Mouse (Mus musculus): ENCODE measurements around the gene She. TPM values are rescaled to one million over a fixed set of nuclear protein-coding genes. Genes with fewer than 3 reads are reported as not detected.

She gene
- total RNA-seq, 2 experiments from 2014 or later = 3.7 to 4.6 TPM

GRCm38 (mm10) chr3:89878456-89878855 is 47.3 kb downstream of the She start:
- DNase-seq = no peak
- intact Hi-C loops (cut with DNase I) = no loop called here

- intact Hi-C loops (cut with DNase I) = no loop called here
- no peak for DNase-seq
Observed at GRCm38 (mm10) chr3:89879326-89879725, 48.2 kb downstream of the She start.

GRCm38 (mm10) chr3:89880036-89880851 is 49.1 kb downstream of the She start:
- no peak for DNase-seq
- intact Hi-C loops (cut with DNase I) = no loop called here

GRCm38 (mm10) chr3:89882556-89883181 is 51.5 kb downstream of the She start:
- intact Hi-C loops (cut with DNase I) = no loop called here
- no peak for DNase-seq

GRCm38 (mm10) chr3:89883582-89884041 is 52.4 kb downstream of the She start:
- intact Hi-C loops (cut with DNase I) = no loop called here
- no peak for DNase-seq

GRCm38 (mm10) chr3:89885766-89886165 is 54.6 kb downstream of the She start:
- intact Hi-C loops (cut with DNase I) = no loop called here
- no peak for DNase-seq

GRCm38 (mm10) chr3:89887582-89888230 is 56.5 kb downstream of the She start:
- intact Hi-C loops (cut with DNase I) = no loop called here
- no peak for DNase-seq

GRCm38 (mm10) chr3:89889841-89890430 is 58.8 kb downstream of the She start:
- DNase-seq = peak in 1 of 2 experiments; percentile 31
- intact Hi-C loops (cut with DNase I) = no loop called here

GRCm38 (mm10) chr3:89891696-89892095 is 60.5 kb downstream of the She start:
- intact Hi-C loops (cut with DNase I) = no loop called here
- DNase-seq = no peak

GRCm38 (mm10) chr3:89892517-89893106 is 61.4 kb downstream of the She start:
- DNase-seq = no peak
- intact Hi-C loops (cut with DNase I) = no loop called here

GRCm38 (mm10) chr3:89896571-89896970 is 65.4 kb downstream of the She start:
- no peak for DNase-seq

GRCm38 (mm10) chr3:89897204-89897796 is 66.1 kb downstream of the She start:
- no peak for DNase-seq
- intact Hi-C loops (cut with DNase I) = no loop called here

More at GRCm38 (mm10) chr3:89896571-89896970, 65.4 kb downstream of the She start:
- intact Hi-C loops (cut with DNase I) = no loop called here

GRCm38 (mm10) chr3:89898011-89898410 is 66.8 kb downstream of the She start:
- intact Hi-C loops (cut with DNase I) = no loop called here
- no peak for DNase-seq

- intact Hi-C loops (cut with DNase I) = no loop called here
- DNase-seq = no peak
Observed at GRCm38 (mm10) chr3:89898870-89899510, 67.8 kb downstream of the She start.

- intact Hi-C loops (cut with DNase I) = no loop called here
- DNase-seq = no peak
Observed at GRCm38 (mm10) chr3:89899511-89899908, 68.3 kb downstream of the She start.

GRCm38 (mm10) chr3:89907846-89908245 is 76.7 kb downstream of the She start:
- no peak for DNase-seq

More at GRCm38 (mm10) chr3:89907846-89908245, 76.7 kb downstream of the She start:
- intact Hi-C loops (cut with DNase I) = no loop called here

Measured in gastrocnemius, postnatal 36 days (tissue).